Mouse (Mus musculus) C2C12 (cell line): Measurements from ENCODE around the gene Stk10. TPM values are rescaled to one million over a fixed set of nuclear protein-coding genes. Genes with fewer than 3 reads are reported as not detected.

Experiments
- H3K27me3 ChIP-seq: one replicate; pipeline ENCODE4 v1.6.1; 2011; ENCODE audit not compliant: control insufficient read depth, insufficient read depth, insufficient read length
- H3K36me3 ChIP-seq: one replicate; pipeline ENCODE4 v1.6.1; 2011; ENCODE audit not compliant: control insufficient read depth, insufficient read depth
- H3K4me3 ChIP-seq: one replicate; pipeline ENCODE4 v1.5.1; 2011; ENCODE audit warnings: mild to moderate bottlenecking, control low read depth; ENCODE audit not compliant: poor library complexity, insufficient read depth, severe bottlenecking
- H3K79me2 ChIP-seq: one replicate; pipeline ENCODE4 v1.6.1; 2011; ENCODE audit not compliant: control insufficient read depth, insufficient read depth
- H3K79me3 ChIP-seq: one replicate; pipeline ENCODE4 v1.6.1; 2011; ENCODE audit warnings: low read depth, control low read depth
- H3ac ChIP-seq: one replicate; pipeline ENCODE3; 2011; ENCODE audit warnings: low read depth; ENCODE audit not compliant: control insufficient read depth, insufficient read length
- CEBPB ChIP-seq: IDR thresholded peaks from one replicate; pipeline ENCODE4 v1.6.1; 2011; ENCODE audit warnings: low read depth, mild to moderate bottlenecking, control low read depth, moderate library complexity
- CTCF ChIP-seq: IDR thresholded peaks from one replicate; pipeline ENCODE4 v1.5.1; 2011; ENCODE audit not compliant: control insufficient read depth, insufficient read depth, insufficient read length
- FOSL1 ChIP-seq: IDR thresholded peaks from one replicate; pipeline ENCODE4 v1.8.0; 2011; ENCODE audit warnings: mild to moderate bottlenecking, low read length; ENCODE audit not compliant: poor library complexity, insufficient read depth, severe bottlenecking
- MAX ChIP-seq: IDR thresholded peaks from one replicate; pipeline ENCODE4 v1.6.1; 2011; ENCODE audit warnings: mild to moderate bottlenecking, control low read depth
- MYOD1 ChIP-seq: IDR thresholded peaks from one replicate; pipeline ENCODE4 v1.6.1; 2011; ENCODE audit warnings: low read depth; ENCODE audit not compliant: control insufficient read depth, insufficient read length
- MYOG ChIP-seq: IDR thresholded peaks from one replicate; pipeline ENCODE4 v1.6.1; 2011; ENCODE audit not compliant: control insufficient read depth, insufficient read length; ENCODE audit errors: extremely low read depth
- USF1 ChIP-seq: IDR thresholded peaks from one replicate; pipeline ENCODE4 v1.6.1; 2011; ENCODE audit warnings: low read depth, mild to moderate bottlenecking, control low read depth, moderate library complexity
- polyA plus RNA-seq: library from polyadenylated mRNA; unstranded; fragments of >200 nt; fragmentation: generic; extraction: Trizol; gene quantifications from one replicate; pipeline ENCODE4 v1.2.1, GENCODE M21; 2012; ENCODE audit warnings: missing spikeins

Stk10 gene
- polyA plus RNA-seq, 1 experiment = 8.2 TPM

DNA sequence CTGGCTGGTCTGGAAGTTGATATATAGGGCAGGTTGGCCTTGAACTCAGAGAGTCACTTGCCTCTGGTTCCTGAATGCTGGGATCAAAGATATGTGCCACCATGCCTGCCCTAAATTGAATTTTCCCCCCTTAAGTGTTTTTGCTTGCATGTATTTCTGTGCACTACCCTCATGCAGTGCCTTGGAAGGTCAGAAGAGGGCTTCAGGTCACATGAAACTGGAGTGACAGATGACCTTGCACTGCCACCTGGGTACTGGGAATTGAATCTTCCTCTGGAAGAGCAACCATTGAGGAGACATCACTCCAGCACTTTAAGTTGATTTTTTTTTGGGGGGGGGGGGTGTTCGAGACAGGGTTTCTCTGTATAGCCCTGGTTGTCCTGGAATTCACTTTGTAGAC, 3.0 kb upstream of the Stk10 start:
- no peaks in the 10 kb centered on the region for H3K27me3 ChIP-seq
- peaks cover 11% of the 10 kb centered on the region for H3K79me3 ChIP-seq
- H3K79me2 ChIP-seq = peaks cover 17% of the 10 kb centered on the region
- no peak overlapping the region for H3K4me3 ChIP-seq
- TF ChIP-seq MYOG (no peak), FOSL1 (no peak), USF1 (no peak), CTCF (no peak), MAX (no peak), CEBPB (no peak), MYOD1 (no peak)
- no peak overlapping the region for H3ac ChIP-seq
- no peaks in the 10 kb centered on the region for H3K36me3 ChIP-seq

GRCm38 (mm10) chr11:32531871-32532764, 987 bp upstream of the Stk10 start, which contains the start of gene Efcab9:
Efcab9 (minus strand) TSS chr11:32532081.
- H3K79me2 ChIP-seq = peaks cover 37% of the 10 kb centered on the region
- H3K36me3 ChIP-seq = no peaks in the 10 kb centered on the region
- H3ac ChIP-seq = peak within 1 kb of the TSS; percentile 94
- no peaks in the 10 kb centered on the region for H3K27me3 ChIP-seq
- peaks cover 30% of the 10 kb centered on the region for H3K79me3 ChIP-seq
- TF ChIP-seq USF1 (no peak), FOSL1 (no peak), MYOG (no peak)
- peak within 1 kb of the TSS; percentile 90 for H3K4me3 ChIP-seq

DNA sequence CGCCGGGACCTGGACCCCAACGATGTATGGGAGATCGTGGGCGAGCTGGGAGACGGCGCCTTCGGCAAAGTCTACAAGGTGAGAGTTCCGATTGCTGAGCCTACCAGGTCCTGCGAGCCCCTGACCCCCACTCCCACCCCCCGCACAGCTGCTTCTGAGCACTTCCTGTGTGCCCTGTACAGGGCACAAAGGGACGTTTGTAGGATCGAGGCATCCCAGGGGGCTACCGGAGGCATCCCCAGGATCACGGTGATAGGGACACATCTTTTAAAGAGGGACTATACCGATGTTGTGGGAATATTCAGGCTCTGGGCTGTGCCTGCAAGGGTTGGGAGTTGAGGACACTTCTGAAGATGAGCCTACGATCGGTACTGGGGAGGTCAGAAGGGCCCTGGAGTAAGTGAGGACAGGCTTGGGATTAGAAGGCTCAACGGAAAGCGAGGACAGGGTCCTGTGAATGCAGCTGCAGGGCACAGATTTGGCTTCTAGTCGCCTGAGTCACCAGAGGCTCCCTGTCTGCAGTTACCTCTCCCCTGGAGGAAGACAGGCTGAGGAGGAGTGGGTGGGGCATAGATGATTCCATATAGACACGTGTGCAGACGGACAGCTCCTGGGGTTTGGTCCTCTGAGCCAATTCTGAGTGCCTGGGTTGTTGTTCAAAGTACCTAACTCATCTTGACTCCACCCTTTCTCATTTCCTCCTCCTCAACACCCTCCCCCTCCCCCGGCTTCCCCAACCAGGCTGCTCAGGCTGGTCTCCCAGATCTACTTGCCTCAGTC, 567 bp downstream of the Stk10 start:
- no peaks in the 10 kb centered on the region for H3K36me3 ChIP-seq
- peaks cover 53% of the 10 kb centered on the region for H3K79me2 ChIP-seq
- no peaks in the 10 kb centered on the region for H3K27me3 ChIP-seq
- H3K79me3 ChIP-seq = peaks cover 43% of the 10 kb centered on the region
- TF ChIP-seq MAX (peak; percentile 87), MYOG (no peak), CTCF (no peak), USF1 (peak; percentile 74), FOSL1 (no peak), MYOD1 (no peak)
- H3ac ChIP-seq = peak overlapping the region; percentile 85
- peak overlapping the region; percentile 90 for H3K4me3 ChIP-seq

- Histone ChIP-seq H3K79me3 (peaks cover 51% of the 10 kb centered on the region), H3K27me3 (no peaks in the 10 kb centered on the region), H3K79me2 (peaks cover 62% of the 10 kb centered on the region), H3K4me3 (peak overlapping the region; percentile 90), H3K36me3 (no peaks in the 10 kb centered on the region), H3ac (no peak overlapping the region)
- TF ChIP-seq CEBPB (no peak), FOSL1 (no peak), MYOG (no peak), MAX (no peak), MYOD1 (no peak), CTCF (no peak), USF1 (no peak)
Measured at GRCm38 (mm10) chr11:32534453-32535075, 1.5 kb downstream of the Stk10 start.

- TF ChIP-seq CTCF = no peak
- TF ChIP-seq USF1 = no peak
- no peak for TF ChIP-seq MYOG
- no peak for TF ChIP-seq MAX
- no peak for TF ChIP-seq FOSL1
- no peak for TF ChIP-seq MYOD1
- TF ChIP-seq CEBPB = no peak
- Histone ChIP-seq H3K79me3 (peaks cover 61% of the 10 kb centered on the region), H3K4me3 (no peak overlapping the region), H3K36me3 (no peaks in the 10 kb centered on the region), H3K27me3 (no peaks in the 10 kb centered on the region), H3ac (no peak overlapping the region), H3K79me2 (peaks cover 72% of the 10 kb centered on the region)
Measured at GRCm38 (mm10) chr11:32535646-32536045, 2.5 kb downstream of the Stk10 start.
